16 mouse cellular contexts compared by ENCODE assay signal in the genomic region with DNA sequence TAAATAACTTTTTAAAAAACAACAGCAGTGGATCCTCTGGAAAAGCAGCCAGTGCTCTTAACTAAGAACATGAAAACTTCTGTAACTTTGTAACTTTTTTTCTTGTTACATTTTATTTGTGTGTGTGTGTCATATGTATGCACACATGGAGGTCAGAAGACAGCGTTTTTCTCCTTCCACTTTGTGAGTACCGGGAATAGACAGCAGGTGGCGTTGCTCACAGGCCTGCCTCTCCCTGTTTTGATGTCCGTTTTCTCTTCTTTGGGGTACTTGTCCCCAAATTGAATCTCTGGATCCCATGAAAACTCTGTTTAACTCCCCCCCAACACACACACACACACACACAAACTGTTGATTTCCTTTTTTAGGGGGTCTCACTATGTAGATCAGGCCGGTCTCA. TPM values are rescaled to one million over a fixed set of nuclear protein-coding genes. Genes with fewer than 3 reads are reported as not detected.
DNase-seq lines count a peak whose midpoint lies in the region; ATAC-seq and TF ChIP-seq lines count a peak whose summit lies in the region.
"Had no signal": no experiment of that assay in that cellular context is flagged by ENCODE, and none has a peak within 500 bp of the region (broad histone marks: within the 10 kb centered on the region; RNA-seq: fewer than 3 reads in every experiment).

No protein-coding gene starts in this region.

- no peak overlapping the region for H3K9ac ChIP-seq in kidney, postnatal 0 days (ENCODE audit: low read depth, low read length)
- H3K9ac ChIP-seq: hindbrain, embryonic 12.5 days; kidney, embryonic 15.5 days; liver, embryonic 13.5 days had no signal

- peak; percentile 28 for DNase-seq in cerebellum, adult 9-10 months
- DNase-seq in cerebellum, adult 18-20 months = no peak
- no peak for DNase-seq in kidney, postnatal 0 days (ENCODE audit: low spot score)
- no peak for DNase-seq in kidney, postnatal 25 days
- peak; percentile 64 for DNase-seq in 416B (ENCODE audit: low read depth)
- DNase-seq in limb, embryonic 10.5 days (ENCODE audit: low spot score) = no peak
- DNase-seq in adrenal gland, adult 8-10 months = no peak
- DNase-seq: B cell, adult 2 months; liver, embryonic 13.5 days had no signal

- H3K4me1 ChIP-seq in kidney, postnatal 0 days (replicated peaks; ENCODE audit: insufficient read depth, low read length) = no peaks in the 10 kb centered on the region
- peaks cover 3% of the 10 kb centered on the region for H3K4me1 ChIP-seq in bone marrow, adult 2 months (ENCODE audit: control insufficient read depth, insufficient read depth, low read length)
- peaks cover 15% of the 10 kb centered on the region for H3K4me1 ChIP-seq in limb, embryonic 10.5 days

- no peak overlapping the region for H3K27ac ChIP-seq in kidney, postnatal 0 days
- H3K27ac ChIP-seq in bone marrow, adult 2 months (ENCODE audit: control insufficient read depth, insufficient read depth, low read depth, low read length, poor library complexity) = no peak overlapping the region
- H3K27ac ChIP-seq in limb, embryonic 10.5 days = no peak overlapping the region
- H3K27ac ChIP-seq: hindbrain, embryonic 12.5 days; kidney, embryonic 15.5 days; liver, embryonic 13.5 days had no signal

- no peak overlapping the region for H3K4me3 ChIP-seq in kidney, postnatal 0 days (replicated peaks; ENCODE audit: low read depth, low read length)
- H3K4me3 ChIP-seq in bone marrow, adult 2 months (replicated peaks; ENCODE audit: control insufficient read depth, low read depth, low read length) = no peak overlapping the region
- H3K4me3 ChIP-seq in limb, embryonic 10.5 days = no peak overlapping the region
- H3K4me3 ChIP-seq: erythroblast, embryonic 14.5 days; hindbrain, embryonic 12.5 days; kidney, embryonic 15.5 days; megakaryocyte, embryonic 14.5 days had no signal

- peak; percentile 58; the same call in 1 of the 2 replicates for TF ChIP-seq CTCF in kidney, postnatal 0 days (IDR thresholded peaks at IDR 0.05; ENCODE audit: low read depth)
- TF ChIP-seq CTCF in bone marrow, adult 2 months (IDR thresholded peaks at IDR 0.05; ENCODE audit: control insufficient read depth, insufficient read depth, low read length) = peak; percentile 35; the same call in 1 of the 2 replicates

- no peaks in the 10 kb centered on the region for H3K36me3 ChIP-seq in kidney, postnatal 0 days (ENCODE audit: insufficient read depth, low read length)
- no peaks in the 10 kb centered on the region for H3K36me3 ChIP-seq in limb, embryonic 10.5 days
- H3K36me3 ChIP-seq: hindbrain, embryonic 12.5 days; kidney, embryonic 15.5 days; liver, embryonic 13.5 days had no signal

- no peaks in the 10 kb centered on the region for H3K9me3 ChIP-seq in kidney, postnatal 0 days (replicated peaks; ENCODE audit: low read length)
- no peaks in the 10 kb centered on the region for H3K9me3 ChIP-seq in limb, embryonic 10.5 days (replicated peaks)
- H3K9me3 ChIP-seq: hindbrain, embryonic 12.5 days; kidney, embryonic 15.5 days; liver, embryonic 13.5 days; megakaryocyte, embryonic 14.5 days had no signal

- 39% methylated on average over 5 of the region's 5 CpGs for WGBS in kidney, postnatal 0 days
- 56% methylated on average over 5 of the region's 5 CpGs for WGBS in bone marrow, adult 2 months
- WGBS in limb, embryonic 10.5 days = 41% methylated on average over 5 of the region's 5 CpGs

- ATAC-seq in kidney, postnatal 0 days (replicated peaks; ENCODE audit: low FRiP score, low read depth) = no peak

- TF ChIP-seq POLR2A in bone marrow, adult 2 months (IDR thresholded peaks at IDR 0.05; ENCODE audit: borderline replicate concordance, control insufficient read depth, low read depth, low read length) = no peak

- H3K4me2 ChIP-seq in kidney, postnatal 0 days (ENCODE audit: low read length) = no peak overlapping the region
- H3K4me2 ChIP-seq: hindbrain, embryonic 12.5 days had no signal

- H3K27me3 ChIP-seq in kidney, postnatal 0 days (ENCODE audit: insufficient read depth, low read length) = no peaks in the 10 kb centered on the region
- H3K27me3 ChIP-seq in limb, embryonic 10.5 days (ENCODE audit: low read depth, poor library complexity, severe bottlenecking) = no peaks in the 10 kb centered on the region
- H3K27me3 ChIP-seq: hindbrain, embryonic 12.5 days; kidney, embryonic 15.5 days; liver, embryonic 13.5 days; megakaryocyte, embryonic 14.5 days had no signal

RNA-seq across cellular contexts. Expression of a gene that starts 12.8 kb away (rescaled TPM):
- polyA plus RNA-seq in kidney, postnatal 0 days (2015; fragmentation: Nextera tagmentation; extraction: Ambion mirVana) = not detected in 2 replicates
- not detected in 2 replicates for polyA plus RNA-seq in bone marrow, adult 2 months (2011; ENCODE audit: insufficient read depth, insufficient read length, low replicate concordance, missing spikeins)
- polyA plus RNA-seq in limb, embryonic 10.5 days (2016; fragmentation: Nextera tagmentation; extraction: Ambion mirVana) = not detected in 2 replicates
- total RNA-seq in adrenal gland, adult 8-10 months (2022) = under 1 TPM in 3 of 4 experiments, not detected in 1; 0.30 to 0.70 (median 0.59) TPM
- total RNA-seq: layer of hippocampus, postnatal 25 days had no signal
- polyA plus RNA-seq: erythroblast, embryonic 14.5 days; kidney, embryonic 15.5 days; liver, embryonic 13.5 days; neural tube, embryonic 11.5 days had no signal

RNA-seq across cellular contexts. Expression of a gene that starts 22.6 kb away (rescaled TPM):
- 1,062 and 1,157 TPM in 2 replicates for polyA plus RNA-seq in kidney, postnatal 0 days (2015; fragmentation: Nextera tagmentation; extraction: Ambion mirVana)
- 26.0 and 96.4 TPM in 2 replicates for polyA plus RNA-seq in bone marrow, adult 2 months (2011; ENCODE audit: insufficient read depth, insufficient read length, low replicate concordance, missing spikeins)
- polyA plus RNA-seq in limb, embryonic 10.5 days (2016; fragmentation: Nextera tagmentation; extraction: Ambion mirVana) = 3,103 and 4,103 TPM in 2 replicates
- 100 to 1,000 TPM; 203 to 424 (median 307) TPM for total RNA-seq in adrenal gland, adult 8-10 months (2022)

Comparison
In these comparisons a context has a peak if more than half of its experiments do, and no peak if none do; other contexts are left out.
1. DNase-seq: peak in cerebellum, adult 9-10 months (single experiment) and 416B (single experiment); none in cerebellum, adult 18-20 months (0 of 2), kidney, postnatal 0 days (single experiment), kidney, postnatal 25 days (0 of 2), limb, embryonic 10.5 days (single experiment) and adrenal gland, adult 8-10 months (single experiment).
2. RNA of a gene that starts 22.6 kb away (polyA plus RNA-seq): 3,103 to 4,103 TPM in limb, embryonic 10.5 days and 1,062 to 1,157 TPM in kidney, postnatal 0 days; 26.0 to 96.4 TPM in bone marrow, adult 2 months; every median in the first group is over 10 times any median in the second.